Mouse (Mus musculus): ENCODE measurements at regions not wholly inside any gene's neighbourhood (a gene's known extent, or its start where the extent isn't known, plus 50 kb on each side); places are given as distances from the start of the nearest gene placed in this dataset.

DNA sequence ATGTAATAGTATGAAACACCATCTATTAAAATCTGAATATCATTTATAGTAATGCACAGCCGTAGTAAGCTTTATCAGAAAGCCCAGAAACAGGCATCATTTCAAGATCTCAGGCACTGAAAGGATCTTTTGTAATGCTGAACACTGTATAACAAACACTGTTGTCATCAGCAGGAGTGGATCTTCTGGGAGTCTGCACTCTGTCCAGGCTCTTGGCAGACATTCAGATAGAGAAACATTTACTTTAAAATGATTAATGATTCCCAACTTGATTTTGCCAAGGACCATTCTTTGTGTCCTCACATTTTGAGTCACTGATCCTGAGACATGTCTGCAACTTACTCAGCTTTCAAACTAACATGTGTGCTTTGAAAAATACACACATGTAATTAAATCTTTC lies 3617.2 kb upstream of the Gm7489 start:
- no peak for TF ChIP-seq CTCF (IDR thresholded peaks at IDR 0.05; ENCODE audit: low read depth)
- TF ChIP-seq EP300 (IDR thresholded peaks at IDR 0.05; ENCODE audit: low read depth): no peak

Data from liver, embryonic 14.5 days (tissue).